Mouse (Mus musculus) kidney, embryonic 14.5 days (tissue): ENCODE results near the gene Emc9. TPM values are rescaled to one million over a fixed set of nuclear protein-coding genes. Genes with fewer than 3 reads are reported as not detected.

Experiments
- ATAC-seq: fragments of 200-750 bp; cut with Nextera tagmentation; 2 replicates; pipeline ENCODE4 v1.8.0; 2017; ENCODE audit warnings: moderate number of reproducible peaks, mild to moderate bottlenecking, moderate TSS enrichment, moderate library complexity; ENCODE audit not compliant: low FRiP score, low TSS enrichment
- H3K27ac ChIP-seq: fragments of 300-500 bp; sonication (generic); 2 replicates; pipeline ENCODE4 v1.5.1; 2014; ENCODE audit warnings: low read depth, mild to moderate bottlenecking, low read length, moderate library complexity, mixed read lengths
- H3K27me3 ChIP-seq: fragments of 300-500 bp; sonication (generic); 2 replicates; pipeline ENCODE4 v1.6.1; 2014; ENCODE audit warnings: mild to moderate bottlenecking, low read length; ENCODE audit not compliant: control insufficient read depth, insufficient read depth
- H3K36me3 ChIP-seq: fragments of 300-500 bp; sonication (generic); 2 replicates; pipeline ENCODE4 v1.6.1; 2014; ENCODE audit warnings: low read length, mixed read lengths; ENCODE audit not compliant: control insufficient read depth, insufficient read depth
- H3K4me1 ChIP-seq: fragments of 300-500 bp; sonication (generic); 2 replicates; pipeline ENCODE4 v1.6.1; 2014; ENCODE audit warnings: low read length, mixed read lengths; ENCODE audit not compliant: control insufficient read depth, insufficient read depth
- H3K4me2 ChIP-seq: fragments of 300-500 bp; sonication (generic); replicated peaks from 2 replicates; pipeline ENCODE4 v1.6.1; 2014; ENCODE audit warnings: low read depth, mild to moderate bottlenecking, low read length
- H3K4me3 ChIP-seq: fragments of 300-500 bp; sonication (generic); 2 replicates; pipeline ENCODE4 v1.5.1; 2014; ENCODE audit warnings: mild to moderate bottlenecking, low read length
- H3K9ac ChIP-seq: fragments of 300-500 bp; sonication (generic); 2 replicates; pipeline ENCODE4 v1.6.1; 2014; ENCODE audit warnings: low read depth, mild to moderate bottlenecking, low read length, moderate library complexity
- H3K9me3 ChIP-seq: fragments of 300-500 bp; sonication (generic); 2 replicates; pipeline ENCODE4 v1.6.1; 2016; ENCODE audit warnings: low read length; ENCODE audit not compliant: control insufficient read depth
- WGBS: fragments of 180-500 bp; shearing (Covaris S2); extraction: QIAGEN DNeasy Blood & Tissue Kit; methylation state at CpG from one replicate; pipeline ENCODE4 v1.1.7; 2014; 5-methylcytosine and 5-hydroxymethylcytosine counted together
- polyA plus RNA-seq: library from polyadenylated mRNA; unstranded; fragments of >200 nt; fragmentation: Nextera tagmentation; extraction: Ambion mirVana; gene quantifications from 2 replicates; pipeline ENCODE4 v1.2.1, GENCODE M21; 2014

Emc9 gene
- polyA plus RNA-seq, 1 experiment from 2014 or later, result 5.6 TPM

DNA sequence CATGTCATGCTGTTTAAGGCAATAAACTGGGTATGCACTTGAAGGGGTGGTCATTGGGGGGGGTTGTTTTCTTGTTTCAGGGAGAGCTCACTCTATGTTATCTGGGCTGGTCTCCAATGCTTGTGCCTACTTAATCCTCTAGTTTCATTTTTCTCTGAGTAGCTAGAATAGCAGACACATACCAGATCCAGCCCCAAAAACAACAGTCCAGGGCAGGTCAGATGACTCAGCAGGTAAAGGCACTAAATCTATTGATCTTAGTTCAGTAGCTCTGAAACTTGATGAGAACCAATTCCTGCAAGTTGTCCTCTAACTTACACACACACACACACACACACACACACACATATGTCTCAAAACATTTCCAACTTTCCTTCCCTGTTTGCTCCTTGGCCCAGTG lies 13.3 kb downstream of the Emc9 start:
- no peaks in the 10 kb centered on the region for H3K27me3 ChIP-seq
- H3K9me3 ChIP-seq, result no peaks in the 10 kb centered on the region
- peaks cover 29% of the 10 kb centered on the region for H3K36me3 ChIP-seq
- no peak overlapping the region for H3K9ac ChIP-seq
- 0 out of 2 replicates have a peak, but pooled peaks cover 10% of the 10 kb centered on the region for H3K4me1 ChIP-seq
- H3K27ac ChIP-seq, result no peak overlapping the region
- no peak overlapping the region for H3K4me3 ChIP-seq
- no peak for ATAC-seq
- H3K4me2 ChIP-seq, result no peak overlapping the region

- Histone ChIP-seq H3K27me3 (no peaks in the 10 kb centered on the region), H3K4me1 (0 out of 2 replicates have a peak, but pooled peaks cover 4% of the 10 kb centered on the region), H3K4me3 (no peak overlapping the region), H3K36me3 (peaks cover 41% of the 10 kb centered on the region), H3K9me3 (no peaks in the 10 kb centered on the region), H3K9ac (no peak overlapping the region), H3K27ac (no peak overlapping the region), H3K4me2 (no peak overlapping the region)
- 87% methylated on average over 2 of the region's 2 CpGs for WGBS
- no peak for ATAC-seq
These were observed 14.5 kb downstream of the Emc9 start for GRCm38 (mm10) chr14:55570588-55570987.

- no peaks in the 10 kb centered on the region for H3K9me3 ChIP-seq
- no peaks in the 10 kb centered on the region for H3K27me3 ChIP-seq
- no peak overlapping the region for H3K4me3 ChIP-seq
- no peak overlapping the region for H3K27ac ChIP-seq
- H3K9ac ChIP-seq, result no peak overlapping the region
- no peaks in the 10 kb centered on the region for H3K4me1 ChIP-seq
- no peak for ATAC-seq
- 77% methylated on average over 3 of the region's 3 CpGs for WGBS
- H3K4me2 ChIP-seq, result no peak overlapping the region
- peaks cover 66% of the 10 kb centered on the region for H3K36me3 ChIP-seq
These were observed 17.6 kb downstream of the Emc9 start for GRCm38 (mm10) chr14:55567496-55567895.

DNA sequence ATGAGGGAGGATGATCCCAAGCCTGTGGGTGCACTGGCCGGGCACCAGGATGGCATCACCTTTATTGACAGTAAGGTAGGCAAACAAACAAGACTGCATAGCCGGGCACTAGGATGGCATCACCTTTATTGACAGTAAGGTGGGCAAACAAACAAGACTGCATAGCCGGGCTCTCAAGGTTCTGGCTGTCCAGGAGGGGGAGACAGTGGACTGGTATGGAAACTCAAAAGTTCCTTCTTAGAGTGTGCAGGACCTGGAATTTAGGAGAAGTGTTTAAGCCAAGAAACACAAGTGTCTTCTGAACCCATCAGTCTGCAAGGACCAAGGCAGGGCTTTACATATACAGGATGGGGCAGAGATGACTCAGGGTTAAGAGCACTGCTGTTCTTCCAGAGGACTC lies 19.4 kb downstream of the Emc9 start:
- WGBS, result 83% methylated on average over 3 of the region's 3 CpGs
- Histone ChIP-seq H3K36me3 (peaks cover 66% of the 10 kb centered on the region), H3K4me3 (no peak overlapping the region), H3K9me3 (no peaks in the 10 kb centered on the region), H3K27me3 (no peaks in the 10 kb centered on the region), H3K4me1 (0 out of 2 replicates have a peak, but pooled peaks cover 6% of the 10 kb centered on the region), H3K27ac (no peak overlapping the region), H3K4me2 (no peak overlapping the region), H3K9ac (no peak overlapping the region)
- ATAC-seq, result no peak

DNA sequence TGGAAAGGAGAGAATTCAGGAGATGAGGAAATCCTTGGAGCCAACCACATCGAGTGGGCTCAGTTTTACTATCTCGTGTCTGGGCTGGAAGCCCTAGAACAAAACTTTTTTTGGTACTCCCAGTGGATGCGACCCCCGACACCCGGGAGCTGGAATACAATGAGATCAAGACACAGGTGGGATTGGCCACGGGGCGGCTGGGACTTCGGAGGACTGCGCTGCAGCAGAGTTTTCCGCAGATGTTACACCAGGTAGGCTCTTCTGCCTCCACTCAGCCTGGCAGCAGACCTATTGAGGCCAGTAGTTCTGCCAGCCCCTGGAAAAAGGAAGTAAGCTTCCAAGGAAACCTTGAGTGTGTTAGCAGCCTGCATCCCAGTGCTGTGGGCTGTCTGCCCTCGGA lies 21.9 kb downstream of the Emc9 start:
- Histone ChIP-seq H3K4me2 (no peak overlapping the region), H3K9ac (no peak overlapping the region), H3K27me3 (no peaks in the 10 kb centered on the region), H3K4me1 (peaks cover 6% of the 10 kb centered on the region; the same call in 1 of the 2 replicates), H3K9me3 (no peaks in the 10 kb centered on the region), H3K36me3 (peaks cover 51% of the 10 kb centered on the region), H3K4me3 (no peak overlapping the region), H3K27ac (no peak overlapping the region)
- no peak for ATAC-seq
- 91% methylated on average over 11 of the region's 11 CpGs for WGBS

GRCm38 (mm10) chr14:55561860-55562259 lies 23.2 kb downstream of the Emc9 start:
- peaks cover 37% of the 10 kb centered on the region for H3K36me3 ChIP-seq
- 0 out of 2 replicates have a peak overlapping the region, but pooled peaks have one; percentile 1 for H3K9ac ChIP-seq
- 69% methylated on average over 10 of the region's 10 CpGs for WGBS
- no peak for ATAC-seq
- peak overlapping the region; percentile 61 for H3K4me3 ChIP-seq
- no peaks in the 10 kb centered on the region for H3K9me3 ChIP-seq
- peak overlapping the region; percentile 83 for H3K4me2 ChIP-seq
- H3K4me1 ChIP-seq, result peaks cover 6% of the 10 kb centered on the region; the same call in 1 of the 2 replicates
- no peak overlapping the region for H3K27ac ChIP-seq
- H3K27me3 ChIP-seq, result no peaks in the 10 kb centered on the region

DNA sequence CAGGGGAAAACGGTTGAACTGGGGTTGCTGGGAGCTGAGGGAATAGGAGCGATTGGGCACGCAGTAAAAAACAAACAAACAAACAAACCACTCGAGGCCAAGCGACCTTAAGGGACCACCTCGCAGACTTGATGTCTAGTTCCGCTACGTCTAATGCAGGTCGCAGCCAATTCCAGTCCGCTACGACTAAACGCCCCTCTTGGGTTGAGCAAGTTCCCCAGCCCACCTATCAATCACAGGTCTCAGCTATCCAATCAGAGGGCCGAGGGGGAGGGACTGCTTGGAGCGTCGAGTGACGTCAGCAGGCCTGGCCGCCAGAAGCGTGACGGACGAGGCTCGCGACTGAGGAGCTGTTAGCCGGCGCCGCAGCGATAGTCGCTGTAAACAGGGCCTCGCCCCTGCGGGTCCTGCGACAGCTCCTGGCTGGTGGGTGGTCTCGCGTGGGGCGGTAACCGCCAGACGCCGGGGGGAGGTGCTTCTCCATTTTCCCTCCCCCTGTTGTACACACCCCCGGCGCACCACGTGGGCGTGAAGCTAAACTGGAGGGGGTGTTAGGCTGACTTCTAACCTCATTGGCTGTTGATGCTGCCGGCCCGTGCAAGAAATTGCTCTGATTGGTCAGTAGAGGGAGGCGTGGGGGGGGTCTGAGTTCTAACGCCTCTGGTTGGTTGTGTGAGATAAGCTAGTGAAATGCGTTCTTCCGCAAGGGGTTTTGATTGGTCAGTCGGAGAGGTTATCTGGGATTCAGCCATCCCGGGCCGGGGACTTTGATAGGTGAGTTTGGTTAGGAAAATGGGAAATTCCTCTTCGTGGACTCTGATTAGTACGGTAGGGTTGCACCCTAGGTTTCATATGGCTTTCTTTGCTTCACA lies 24.7 kb downstream of the Emc9 start, which contains the start of gene A730061H03Rik:
TSS of gene A730061H03Rik (minus strand) at position 205 of the 872 bp plus-strand sequence.
- H3K4me3 ChIP-seq, result peak within 1 kb of the TSS; percentile 61
- H3K27me3 ChIP-seq, result no peaks in the 10 kb centered on the region
- peak; percentile 96 for ATAC-seq
- H3K4me1 ChIP-seq, result peaks cover 6% of the 10 kb centered on the region; the same call in 1 of the 2 replicates
- peak within 1 kb of the TSS; percentile 74 for H3K9ac ChIP-seq
- H3K36me3 ChIP-seq, result peaks cover 23% of the 10 kb centered on the region
- no peaks in the 10 kb centered on the region for H3K9me3 ChIP-seq
- under 1% methylated on average over 51 of the region's 51 CpGs for WGBS
- H3K4me2 ChIP-seq, result peak within 1 kb of the TSS; percentile 83
- H3K27ac ChIP-seq, result peak within 1 kb of the TSS; percentile 98

DNA sequence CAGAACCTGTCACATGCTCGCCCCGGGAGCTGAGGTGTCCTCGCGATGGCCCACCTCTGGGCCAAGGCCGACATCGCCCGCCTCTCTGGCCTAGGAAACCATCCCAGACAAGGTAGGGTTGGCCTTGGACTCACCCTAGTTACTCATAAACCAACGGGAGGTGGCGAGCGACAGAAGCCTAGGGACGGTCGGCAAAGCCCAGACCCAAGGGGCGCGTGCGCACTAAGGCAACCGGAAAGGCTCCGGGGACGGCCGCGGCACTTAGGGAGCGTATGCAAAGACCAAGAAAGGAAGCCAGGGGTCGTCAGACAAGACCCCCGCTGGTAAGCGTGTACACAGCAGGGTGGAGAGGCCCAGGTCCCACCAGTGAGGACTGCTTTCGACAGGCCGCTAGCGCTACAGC lies 25.3 kb downstream of the Emc9 start, which contains the start of gene Dcaf11:
TSS of gene Dcaf11 (plus strand) at position 208 of the 403 bp plus-strand sequence.
- H3K27me3 ChIP-seq, result no peaks in the 10 kb centered on the region
- H3K4me2 ChIP-seq, result peak within 1 kb of the TSS; percentile 83
- ATAC-seq, result peak; percentile 78
- H3K4me3 ChIP-seq, result peak within 1 kb of the TSS; percentile 61
- peaks cover 6% of the 10 kb centered on the region; the same call in 1 of the 2 replicates for H3K4me1 ChIP-seq
- H3K9me3 ChIP-seq, result no peaks in the 10 kb centered on the region
- peak within 1 kb of the TSS; percentile 74 for H3K9ac ChIP-seq
- WGBS, result under 1% methylated on average over 27 of the region's 27 CpGs
- H3K27ac ChIP-seq, result peak within 1 kb of the TSS; percentile 98
- peaks cover 17% of the 10 kb centered on the region for H3K36me3 ChIP-seq
